Mouse (Mus musculus) heart, postnatal 14 days (tissue): ENCODE results near the gene A830018L16Rik. TPM values are rescaled to one million over a fixed set of nuclear protein-coding genes. Genes with fewer than 3 reads are reported as not detected.
"Not testable (repeated sequence)": the region's sequence is repeated elsewhere in the genome, so short reads cannot be mapped to it uniquely, and the experiment has no call there.

Source experiments
- DNase-seq, 2 experiments: peaks; one replicate each; pipeline ENCODE4 v3.0.0; 2021 to 2022
- intact Hi-C: fragments of 180-260 bp; cut with DNase I; formaldehyde crosslinking; loops from one replicate; pipeline ENCODE4 v1.15.1; 2025
- long read RNA-seq, 2 experiments: library from polyadenylated mRNA; stranded (forward); transcript quantifications; one replicate each; pipeline ENCODE4 v2.0.0; 2021
- total RNA-seq, 2 experiments: library from RNA; stranded (reverse); gene quantifications; 2 replicates each; pipeline ENCODE4 v1.2.3; 2021

Gene A830018L16Rik
- under 1 TPM in 1 of 2 experiments, not detected in 1; 0.17 TPM for total RNA-seq
- long read RNA-seq, experiment 1, partial matches to known transcripts = 1 of 1 reads
- long read RNA-seq, experiment 1, other reads (novel, unspliced or antisense) = 0 of 1 reads
- long read RNA-seq, experiment 2 = 0 reads

- intact Hi-C loops = loop anchor here (5.0 kb wide), 1 partner anchor 182 kb away; no protein-coding TSS in a partner anchor
- DNase-seq = peak; percentile 69 to 76
Observed at GRCm38 (mm10) chr1:11413894-11414556, at the start of gene A830018L16Rik. Gene A830018L16Rik (plus strand): TSS chr1:11414105.

DNA sequence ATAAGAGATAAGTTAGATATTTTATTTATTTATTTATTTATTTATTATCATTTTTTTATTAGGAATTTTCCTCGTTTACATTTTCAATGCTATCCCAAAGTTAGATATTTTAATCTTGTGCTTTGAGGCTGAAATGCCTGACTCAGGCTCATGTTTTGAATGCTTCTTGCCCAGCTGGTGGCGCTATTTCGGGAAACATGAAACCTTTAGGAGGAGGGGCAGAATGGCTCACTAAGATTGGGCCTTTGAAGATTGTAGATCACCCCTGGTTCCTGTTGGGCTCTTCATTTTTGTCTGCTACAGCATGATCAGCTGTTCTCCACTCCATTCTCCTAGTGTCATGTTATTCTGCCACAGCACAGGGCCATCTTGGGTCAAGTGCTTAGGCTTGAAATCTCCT, 28.1 kb upstream of the A830018L16Rik start:
- no peak for DNase-seq
- intact Hi-C loops = no loop called here

DNA sequence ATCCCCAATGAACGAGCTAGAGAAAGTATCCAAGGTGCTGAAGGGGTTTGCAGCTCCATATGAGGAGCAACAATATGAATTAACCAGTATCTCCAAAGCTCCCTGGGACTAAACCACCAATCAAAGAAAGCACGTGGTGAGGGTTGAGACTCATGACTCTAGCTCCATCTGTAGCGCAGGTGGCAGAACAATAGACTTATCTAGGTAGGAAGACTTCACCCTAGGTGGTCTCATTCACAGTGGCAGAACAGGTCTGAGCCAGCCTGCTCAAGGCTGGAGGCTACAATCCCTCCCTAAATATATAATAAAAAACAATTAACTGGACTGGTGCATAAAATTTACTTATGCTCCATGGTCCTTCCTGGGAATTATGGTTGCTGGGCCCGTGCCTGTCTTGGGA, 18.5 kb upstream of the A830018L16Rik start:
- intact Hi-C loops = no loop called here
- DNase-seq = no peak

GRCm38 (mm10) chr1:11395996-11396736, 17.7 kb upstream of the A830018L16Rik start:
- intact Hi-C loops = no loop called here
- no peak for DNase-seq

- intact Hi-C loops = no loop called here
- DNase-seq = no peak
Observed at GRCm38 (mm10) chr1:11401159-11401558, 12.7 kb upstream of the A830018L16Rik start.

GRCm38 (mm10) chr1:11405527-11405926, 8.4 kb upstream of the A830018L16Rik start:
- no peak for DNase-seq
- intact Hi-C loops = no loop called here

- intact Hi-C loops = no loop called here
- DNase-seq = no peak
Observed at GRCm38 (mm10) chr1:11406026-11406425, 7.9 kb upstream of the A830018L16Rik start.

- intact Hi-C loops = loop anchor here (5.0 kb wide), 1 partner anchor 182 kb away; no protein-coding TSS in a partner anchor
- DNase-seq = peak in 1 of 2 experiments; percentile 4
Observed at GRCm38 (mm10) chr1:11414560-11414959, 655 bp downstream of the A830018L16Rik start.

- intact Hi-C loops = no loop called here
- no peak for DNase-seq
Observed at GRCm38 (mm10) chr1:11427310-11427709, 13.4 kb downstream of the A830018L16Rik start.

- DNase-seq = peak; percentile 65 to 72
- intact Hi-C loops = no loop called here
Observed at GRCm38 (mm10) chr1:11458353-11458752, 44.4 kb downstream of the A830018L16Rik start.

DNA sequence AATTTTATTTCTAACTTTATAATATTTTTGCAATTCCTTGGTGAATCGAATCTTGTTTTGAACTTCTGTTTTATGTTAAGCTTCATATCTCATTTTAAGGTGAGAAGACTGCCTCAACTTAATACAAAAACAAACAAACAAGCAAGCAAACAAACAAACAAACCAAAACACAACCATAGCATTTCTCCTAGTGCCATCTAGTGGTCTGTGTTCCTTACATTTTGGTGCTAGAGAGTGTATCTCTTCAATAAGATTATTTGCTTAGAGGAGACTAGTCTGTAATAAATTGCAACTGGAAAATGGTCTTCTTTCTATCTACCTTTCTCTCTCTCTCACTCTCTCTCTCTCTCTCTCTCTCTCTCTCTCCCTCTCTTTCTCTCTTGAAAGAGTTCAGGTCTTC, 52.4 kb downstream of the A830018L16Rik start:
- intact Hi-C loops = loop anchor here (10.0 kb wide), 1 partner anchor 232 kb away; no protein-coding TSS in a partner anchor
- no peak for DNase-seq

GRCm38 (mm10) chr1:11467065-11467643, 53.2 kb downstream of the A830018L16Rik start:
- DNase-seq = no peak
- intact Hi-C loops = loop anchor here (10.0 kb wide), 1 partner anchor 232 kb away; no protein-coding TSS in a partner anchor

GRCm38 (mm10) chr1:11492936-11493335, 79.0 kb downstream of the A830018L16Rik start:
- DNase-seq = no peak
- intact Hi-C loops = no loop called here

DNA sequence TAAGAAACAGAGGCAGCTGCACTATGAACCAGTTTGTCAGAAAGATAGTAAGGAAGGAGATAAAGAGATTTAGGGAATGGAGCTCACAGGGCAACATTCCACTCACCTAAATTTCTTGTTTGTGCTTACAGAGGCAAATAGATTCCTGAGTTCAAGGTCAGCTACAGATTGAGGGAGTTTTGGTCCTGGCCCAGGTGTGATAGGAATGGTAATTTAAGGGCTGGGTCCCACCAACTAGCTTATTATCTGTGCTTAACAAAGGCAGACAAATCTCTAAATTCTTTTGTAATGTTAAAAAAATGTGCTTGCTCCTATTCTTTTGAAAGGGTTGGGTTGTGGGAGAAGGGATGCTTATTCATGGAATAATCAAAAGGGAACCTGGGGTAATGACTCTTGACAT, 87.7 kb downstream of the A830018L16Rik start:
- intact Hi-C loops = no loop called here
- DNase-seq = no peak

- DNase-seq, intact Hi-C loops: not testable (repeated sequence)
Observed at GRCm38 (mm10) chr1:11549810-11550209, 135.9 kb downstream of the A830018L16Rik start.

GRCm38 (mm10) chr1:11565309-11565708, 151.4 kb downstream of the A830018L16Rik start:
- DNase-seq = peak; percentile 14 to 26
- intact Hi-C loops = loop anchor here (10.0 kb wide), 1 partner anchor 411 kb away; no protein-coding TSS in a partner anchor

DNA sequence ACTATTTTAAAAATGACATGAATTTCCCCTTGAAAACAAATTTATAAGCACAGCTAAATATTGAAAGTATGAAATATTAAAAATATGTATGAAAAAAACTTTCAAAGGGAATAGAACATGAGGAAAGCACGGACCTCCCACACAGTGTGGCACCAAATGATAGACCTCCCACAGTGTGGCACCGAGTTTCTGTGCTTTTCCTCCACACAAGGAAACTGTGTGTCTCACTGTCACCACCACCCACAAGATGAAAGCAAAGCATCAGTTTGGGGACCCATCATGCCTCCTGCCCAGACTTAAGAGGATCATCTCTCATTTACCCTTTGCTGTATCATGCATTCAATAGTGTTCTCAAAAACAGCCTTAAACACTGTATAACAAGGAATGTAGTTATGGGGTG, 152.8 kb downstream of the A830018L16Rik start:
- intact Hi-C loops = loop anchor here (10.0 kb wide), 1 partner anchor 412 kb away; no protein-coding TSS in a partner anchor
- no peak for DNase-seq

- intact Hi-C loops = loop anchor here (10.0 kb wide), 1 partner anchor 413 kb away; no protein-coding TSS in a partner anchor
- no peak for DNase-seq
Observed at GRCm38 (mm10) chr1:11567300-11567885, 153.5 kb downstream of the A830018L16Rik start.

DNA sequence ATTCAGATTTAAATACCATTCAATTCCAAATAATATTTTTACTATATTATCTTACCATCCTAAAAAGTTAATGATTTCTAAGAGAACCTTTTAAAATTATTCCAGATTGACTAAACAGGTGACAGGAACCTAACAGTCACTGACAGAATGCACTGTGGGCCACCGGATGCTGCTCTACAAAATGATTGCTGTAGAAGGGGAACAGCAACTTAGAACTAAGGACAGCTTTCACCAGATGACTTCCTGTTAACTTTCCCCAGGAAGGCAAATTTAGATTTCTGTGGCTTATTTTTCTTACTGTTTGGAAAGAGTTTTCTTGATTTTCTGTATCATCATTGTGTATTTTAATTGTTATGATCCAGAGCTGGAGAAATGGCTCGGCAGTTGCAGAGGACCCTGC, 156.4 kb downstream of the A830018L16Rik start:
- intact Hi-C loops = no loop called here
- DNase-seq = no peak

GRCm38 (mm10) chr1:11573462-11573861, 159.6 kb downstream of the A830018L16Rik start:
- DNase-seq = no peak
- intact Hi-C loops = no loop called here
